Mouse (Mus musculus): ENCODE results near the gene Spata2l. TPM values are rescaled to one million over a fixed set of nuclear protein-coding genes. Genes with fewer than 3 reads are reported as not detected.

Spata2l gene
- total and polyA plus RNA-seq, 3 experiments, result 1.9 to 3.1 TPM; not detected in 1

DNA sequence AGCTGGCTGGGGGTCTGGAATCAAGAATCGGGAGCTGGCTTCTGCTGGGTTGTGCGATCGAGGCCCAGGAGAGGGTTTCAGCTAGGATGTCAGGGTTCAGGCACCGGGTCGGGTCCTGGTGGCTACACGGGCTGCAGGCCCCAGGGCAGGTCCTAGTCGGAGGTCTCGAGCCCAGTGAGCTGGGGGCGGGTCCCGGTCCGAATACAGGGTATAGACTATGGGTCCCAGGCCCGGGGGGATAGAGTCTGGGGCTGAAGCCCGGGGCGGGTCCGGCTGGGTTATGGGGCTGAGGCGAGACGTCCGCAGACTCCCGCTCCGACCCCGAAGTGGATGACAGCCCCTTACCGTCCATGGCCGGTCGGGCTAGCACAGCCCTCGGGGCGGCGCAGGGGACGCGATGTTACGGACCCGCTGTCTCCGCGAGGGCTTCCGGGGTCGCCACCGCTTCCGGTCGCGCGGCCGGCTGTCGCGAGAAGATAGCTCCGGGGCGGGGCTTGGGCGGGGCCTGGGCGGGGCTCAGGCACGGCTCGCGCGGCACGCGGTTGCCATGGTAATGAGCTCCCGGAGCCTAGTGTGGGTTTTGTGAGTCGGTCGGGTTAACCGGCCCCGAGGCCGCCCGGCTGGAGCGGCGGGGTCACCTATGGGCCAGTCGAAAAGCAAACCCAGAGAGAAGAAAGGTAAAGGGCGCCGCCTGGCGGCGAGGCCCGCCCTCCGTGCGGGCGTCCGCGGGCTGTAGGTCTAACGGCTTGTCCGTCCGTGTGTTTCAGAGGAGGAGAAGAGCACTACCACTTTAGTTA, 23.5 kb downstream of the Spata2l start, which contains the start of the genes Chmp1a and Spata33:
Chmp1a (minus strand) TSS at position 443 of the 797 bp plus-strand sequence.
Spata33 (plus strand) TSS at position 512 of the 797 bp plus-strand sequence.
- peaks cover 0 to 4% of the 10 kb centered on the region in 2 experiments; a peak in 3 of 4 replicates for H3K4me1 ChIP-seq (ENCODE audit: control insufficient read depth in 1 of 2, insufficient read depth in 2 of 2, low read length in 2 of 2)
- peak; percentile 92 for DNase-seq (ENCODE audit: low read depth, low spot score)
- H3K79me2 ChIP-seq (ENCODE audit: control insufficient read depth, insufficient read depth, low read length, poor library complexity), result peaks cover 9% of the 10 kb centered on the region
- H3K27ac ChIP-seq (ENCODE audit: control insufficient read depth, low read depth, low read length), result 0 out of 2 replicates have a peak within 1 kb of the TSS, but pooled peaks have one; percentile 6
- peak within 1 kb of the TSS; percentile 67 to 97 for H3K4me3 ChIP-seq (ENCODE audit: control insufficient read depth in 1 of 2, insufficient read depth in 1 of 2, low read depth in 2 of 2, low read length in 2 of 2)
- no peak for TF ChIP-seq MYC (IDR thresholded peaks at IDR 0.05; ENCODE audit: low read depth, low read length)
- TF ChIP-seq SMC3 (IDR thresholded peaks at IDR 0.05; ENCODE audit: low read depth, low read length), result peak; percentile 64
- TF ChIP-seq POLR2AphosphoS2 (IDR thresholded peaks at IDR 0.05; ENCODE audit: low read length), result peak; percentile 83; the same call in 1 of the 2 replicates
- TF ChIP-seq ELF1 (IDR thresholded peaks at IDR 0.05; ENCODE audit: low read depth, low read length), result peak; percentile 95
- TF ChIP-seq CHD2 (IDR thresholded peaks at IDR 0.05; ENCODE audit: low read length), result peak; percentile 93
- TF ChIP-seq UBTF (IDR thresholded peaks at IDR 0.05; ENCODE audit: borderline replicate concordance, insufficient read depth, low read depth, low read length), result 0 out of 2 replicates have a peak, but pooled peaks have one; percentile 13
- TF ChIP-seq POLR2A (IDR thresholded peaks at IDR 0.05; ENCODE audit: control insufficient read depth in 1 of 2, insufficient read depth in 1 of 2, low read depth in 1 of 2, low read length in 2 of 2, poor library complexity in 1 of 2), result peak; percentile 83 to 85; a peak in 3 of 4 replicates
- TF ChIP-seq CTCF (IDR thresholded peaks at IDR 0.05 in 2 of 3, conservative IDR thresholded peaks at IDR 0.05 in 1 of 3; ENCODE audit: control insufficient read depth in 1 of 3, insufficient read depth in 1 of 3, low read depth in 2 of 3, low read length in 3 of 3, poor library complexity in 1 of 3, severe bottlenecking in 1 of 3), result peak; percentile 56 to 75 (median 67)
- TF ChIP-seq MEF2A (IDR thresholded peaks at IDR 0.05; ENCODE audit: extremely low read depth, insufficient replicate concordance, low read depth, low read length, poor library complexity, severe bottlenecking), result no peak
- TF ChIP-seq MXI1 (IDR thresholded peaks at IDR 0.05; ENCODE audit: low read depth, low read length), result peak; percentile 89
- peak; percentile 37; the same call in 1 of the 2 replicates for TF ChIP-seq MAZ (IDR thresholded peaks at IDR 0.05; ENCODE audit: low read depth, low read length)
- peak; percentile 83 for TF ChIP-seq ZMIZ1 (IDR thresholded peaks at IDR 0.05; ENCODE audit: low read depth, low read length)
- TF ChIP-seq HCFC1 (IDR thresholded peaks at IDR 0.05; ENCODE audit: low read depth, low read length), result peak; percentile 85
- TF ChIP-seq JUND (IDR thresholded peaks at IDR 0.05; ENCODE audit: low read depth, low read length), result no peak
- no peak for TF ChIP-seq TAL1 (IDR thresholded peaks at IDR 0.05; ENCODE audit: low read length)
- peak; percentile 89 for TF ChIP-seq NELFE (IDR thresholded peaks at IDR 0.05; ENCODE audit: low read depth, low read length)
- peak; percentile 38 for TF ChIP-seq RAD21 (IDR thresholded peaks at IDR 0.05; ENCODE audit: low read depth, low read length)
- peak; percentile 93 for TF ChIP-seq SIN3A (IDR thresholded peaks at IDR 0.05; ENCODE audit: low read length)
- H3K9me3 ChIP-seq (replicated peaks; ENCODE audit: insufficient read depth, low read length), result no peaks in the 10 kb centered on the region
- peaks cover 0 to 5% of the 10 kb centered on the region in 2 experiments; a peak in 1 of 4 replicates for H3K36me3 ChIP-seq (ENCODE audit: control insufficient read depth in 1 of 2, insufficient read depth in 2 of 2, low read length in 2 of 2)
- peak within 1 kb of the TSS; percentile 94 for H3K9ac ChIP-seq (ENCODE audit: control insufficient read depth, low read depth, low read length, poor library complexity, severe bottlenecking)
- no peaks in the 10 kb centered on the region for H3K27me3 ChIP-seq (ENCODE audit: control insufficient read depth in 1 of 2, insufficient read depth in 2 of 2, low read length in 2 of 2)

DNA sequence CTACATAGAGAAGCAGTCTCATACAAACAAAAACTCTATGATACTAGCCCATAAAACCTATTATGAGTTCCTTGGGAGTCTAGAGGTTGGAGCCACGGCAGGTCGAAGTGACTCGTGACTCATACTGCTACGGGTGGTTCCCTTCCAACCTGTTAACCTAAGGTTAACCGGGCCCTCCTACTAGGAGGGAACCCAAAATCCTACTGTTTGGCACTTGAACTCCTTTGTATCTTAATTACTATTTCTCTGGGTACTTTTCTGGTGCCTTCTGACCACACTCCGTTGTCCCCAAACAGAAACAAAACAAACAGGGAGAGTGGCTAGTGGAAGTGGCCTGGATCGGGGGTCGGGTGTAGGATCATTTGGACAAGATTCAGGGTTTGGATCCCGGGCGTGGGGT, 24.2 kb downstream of the Spata2l start:
- peaks cover 9% of the 10 kb centered on the region for H3K79me2 ChIP-seq (ENCODE audit: control insufficient read depth, insufficient read depth, low read length, poor library complexity)
- no peak for TF ChIP-seq E2F4 (IDR thresholded peaks at IDR 0.05; ENCODE audit: borderline replicate concordance, low read depth, low read length)
- no peak for TF ChIP-seq MXI1 (IDR thresholded peaks at IDR 0.05; ENCODE audit: low read depth, low read length)
- 0 out of 2 replicates have a peak, but pooled peaks have one; percentile 19 for TF ChIP-seq MYC (IDR thresholded peaks at IDR 0.05; ENCODE audit: low read depth, low read length)
- DNase-seq (ENCODE audit: low read depth, low spot score), result no peak
- peak overlapping the region; percentile 67 to 97 for H3K4me3 ChIP-seq (ENCODE audit: control insufficient read depth in 1 of 2, insufficient read depth in 1 of 2, low read depth in 2 of 2, low read length in 2 of 2)
- H3K27ac ChIP-seq (ENCODE audit: control insufficient read depth, low read depth, low read length), result no peak overlapping the region
- peaks cover 0 to 4% of the 10 kb centered on the region in 2 experiments; a peak in 3 of 4 replicates for H3K4me1 ChIP-seq (ENCODE audit: control insufficient read depth in 1 of 2, insufficient read depth in 2 of 2, low read length in 2 of 2)
- peaks cover 0 to 5% of the 10 kb centered on the region in 2 experiments; a peak in 1 of 4 replicates for H3K36me3 ChIP-seq (ENCODE audit: control insufficient read depth in 1 of 2, insufficient read depth in 2 of 2, low read length in 2 of 2)
- peak overlapping the region; percentile 94 for H3K9ac ChIP-seq (ENCODE audit: control insufficient read depth, low read depth, low read length, poor library complexity, severe bottlenecking)
- H3K27me3 ChIP-seq (ENCODE audit: control insufficient read depth in 1 of 2, insufficient read depth in 2 of 2, low read length in 2 of 2), result no peaks in the 10 kb centered on the region
- no peaks in the 10 kb centered on the region for H3K9me3 ChIP-seq (replicated peaks; ENCODE audit: insufficient read depth, low read length)
